Comparison of ENCODE assay signal across 8 mouse cellular contexts in the genomic region with DNA sequence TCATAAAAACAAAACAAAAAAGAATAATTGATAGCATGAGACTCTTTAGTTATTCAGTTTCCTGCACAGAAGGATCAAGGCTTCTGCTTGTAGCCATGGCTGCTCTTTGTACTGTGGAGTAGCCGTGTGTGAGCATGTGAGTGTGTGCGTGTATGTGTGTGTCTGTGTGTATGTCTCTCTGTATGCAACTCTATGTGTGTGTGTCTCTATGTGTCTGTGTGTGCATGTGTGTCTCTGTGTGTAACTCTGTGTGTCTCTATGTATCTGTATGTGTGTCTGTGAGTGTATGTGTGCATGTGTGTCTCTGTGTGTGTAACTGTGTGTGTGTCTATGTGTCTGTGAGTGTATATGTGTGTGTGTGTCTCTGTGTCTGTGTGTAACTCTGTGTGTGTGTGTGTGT. TPM values are rescaled to one million over a fixed set of nuclear protein-coding genes. Genes with fewer than 3 reads are reported as not detected.
DNase-seq lines count a peak whose midpoint lies in the region; ATAC-seq and TF ChIP-seq lines count a peak whose summit lies in the region.
"Had no signal": no experiment of that assay in that cellular context is flagged by ENCODE, and none has a peak within 500 bp of the region (broad histone marks: within the 10 kb centered on the region; RNA-seq: fewer than 3 reads in every experiment).

No protein-coding gene starts in this region.

- no peak overlapping the region for H3K27ac ChIP-seq in lung, embryonic 14.5 days (ENCODE audit: low read depth)
- H3K27ac ChIP-seq in embryonic facial prominence, embryonic 15.5 days (replicated peaks) = no peak overlapping the region
- H3K27ac ChIP-seq in intestine, embryonic 15.5 days = peak overlapping the region; percentile 80
- H3K27ac ChIP-seq in neural tube, embryonic 15.5 days (replicated peaks) = no peak overlapping the region

- H3K4me2 ChIP-seq in lung, embryonic 14.5 days = peak overlapping the region; percentile 80
- H3K4me2 ChIP-seq in embryonic facial prominence, embryonic 15.5 days (replicated peaks) = peak overlapping the region; percentile 60; the same call in 1 of the 2 replicates
- H3K4me2 ChIP-seq in intestine, embryonic 15.5 days (replicated peaks) = peak overlapping the region; percentile 74
- H3K4me2 ChIP-seq in neural tube, embryonic 15.5 days = peak overlapping the region; percentile 77

- DNase-seq in lung, embryonic 14.5 days = no peak
- DNase-seq in lung, postnatal 14 days = no peak
- no peak for DNase-seq in kidney, adult 18-20 months
- DNase-seq in layer of hippocampus, postnatal 36 days = no peak
- DNase-seq: adrenal gland, adult 8-10 months had no signal

- 75% methylated on average over 2 of the region's 2 CpGs for WGBS in lung, embryonic 14.5 days
- 69% methylated on average over 2 of the region's 2 CpGs for WGBS in embryonic facial prominence, embryonic 15.5 days
- WGBS in intestine, embryonic 15.5 days = 70% methylated on average over 2 of the region's 2 CpGs
- WGBS in neural tube, embryonic 15.5 days = 30% methylated on average over 2 of the region's 2 CpGs

- H3K27me3 ChIP-seq in lung, embryonic 14.5 days (ENCODE audit: insufficient read depth, low read length) = no peaks in the 10 kb centered on the region
- no peaks in the 10 kb centered on the region for H3K27me3 ChIP-seq in embryonic facial prominence, embryonic 15.5 days
- H3K27me3 ChIP-seq in intestine, embryonic 15.5 days (replicated peaks) = no peaks in the 10 kb centered on the region
- no peaks in the 10 kb centered on the region for H3K27me3 ChIP-seq in neural tube, embryonic 15.5 days (replicated peaks)

- H3K9me3 ChIP-seq in lung, embryonic 14.5 days (ENCODE audit: low read depth, low read length) = no peaks in the 10 kb centered on the region
- H3K9me3 ChIP-seq in embryonic facial prominence, embryonic 15.5 days (replicated peaks) = no peaks in the 10 kb centered on the region
- no peaks in the 10 kb centered on the region for H3K9me3 ChIP-seq in intestine, embryonic 15.5 days
- no peaks in the 10 kb centered on the region for H3K9me3 ChIP-seq in neural tube, embryonic 15.5 days (replicated peaks)

- H3K36me3 ChIP-seq in lung, embryonic 14.5 days (ENCODE audit: insufficient read depth) = no peaks in the 10 kb centered on the region
- H3K36me3 ChIP-seq in embryonic facial prominence, embryonic 15.5 days = no peaks in the 10 kb centered on the region
- no peaks in the 10 kb centered on the region for H3K36me3 ChIP-seq in intestine, embryonic 15.5 days
- H3K36me3 ChIP-seq in neural tube, embryonic 15.5 days = no peaks in the 10 kb centered on the region

- no peak for ATAC-seq in lung, embryonic 14.5 days (ENCODE audit: insufficient read depth)
- no peak for ATAC-seq in embryonic facial prominence, embryonic 15.5 days (ENCODE audit: insufficient number of reproducible peaks, low FRiP score, low TSS enrichment, low read depth)
- ATAC-seq in intestine, embryonic 15.5 days = no peak
- ATAC-seq in neural tube, embryonic 15.5 days (ENCODE audit: low FRiP score) = no peak

- H3K4me1 ChIP-seq in lung, embryonic 14.5 days (ENCODE audit: insufficient read depth) = peaks cover 18% of the 10 kb centered on the region
- peaks cover 44% of the 10 kb centered on the region for H3K4me1 ChIP-seq in embryonic facial prominence, embryonic 15.5 days
- peaks cover 34% of the 10 kb centered on the region for H3K4me1 ChIP-seq in intestine, embryonic 15.5 days (replicated peaks)
- peaks cover 45% of the 10 kb centered on the region for H3K4me1 ChIP-seq in neural tube, embryonic 15.5 days

- H3K4me3 ChIP-seq in lung, embryonic 14.5 days (ENCODE audit: low read depth, low read length) = peak overlapping the region; percentile 1; the same call in 1 of the 2 replicates
- peak overlapping the region; percentile 16 for H3K4me3 ChIP-seq in embryonic facial prominence, embryonic 15.5 days (replicated peaks)
- peak overlapping the region; percentile 26 for H3K4me3 ChIP-seq in intestine, embryonic 15.5 days (replicated peaks)
- peak overlapping the region; percentile 29 for H3K4me3 ChIP-seq in neural tube, embryonic 15.5 days (replicated peaks)

- no peak for TF ChIP-seq CTCF in lung, embryonic 14.5 days (IDR thresholded peaks at IDR 0.05; ENCODE audit: low read depth)

- no peak overlapping the region for H3K9ac ChIP-seq in lung, embryonic 14.5 days
- H3K9ac ChIP-seq in embryonic facial prominence, embryonic 15.5 days = no peak overlapping the region
- peak overlapping the region; percentile 14; the same call in 1 of the 2 replicates for H3K9ac ChIP-seq in intestine, embryonic 15.5 days
- H3K9ac ChIP-seq in neural tube, embryonic 15.5 days (replicated peaks) = peak overlapping the region; percentile 37

RNA-seq across cellular contexts. Expression of gene Ifngr2, which starts 2.1 kb away (rescaled TPM):
- 47.7 and 52.1 TPM in 2 replicates for polyA plus RNA-seq in lung, embryonic 14.5 days (2014; fragmentation: Nextera tagmentation; extraction: Ambion mirVana)
- polyA plus RNA-seq in embryonic facial prominence, embryonic 15.5 days (2015; fragmentation: Nextera tagmentation; extraction: Ambion mirVana) = 58.8 and 63.2 TPM in 2 replicates
- polyA plus RNA-seq in intestine, embryonic 15.5 days (2015; fragmentation: Nextera tagmentation; extraction: Ambion mirVana) = 76.4 and 90.6 TPM in 2 replicates
- polyA plus RNA-seq in neural tube, embryonic 15.5 days (2015; fragmentation: Nextera tagmentation; extraction: Ambion mirVana) = 106 and 112 TPM in 2 replicates
- 10 to 100 TPM; 52.4 to 57.2 TPM for total RNA-seq in layer of hippocampus, postnatal 36 days (2021)

RNA-seq across cellular contexts. Expression of gene Tmem50b, which starts 48.6 kb away (rescaled TPM):
- 33.1 and 37.2 TPM in 2 replicates for polyA plus RNA-seq in lung, embryonic 14.5 days (2014; fragmentation: Nextera tagmentation; extraction: Ambion mirVana)
- 44.4 and 50.9 TPM in 2 replicates for polyA plus RNA-seq in embryonic facial prominence, embryonic 15.5 days (2015; fragmentation: Nextera tagmentation; extraction: Ambion mirVana)
- 31.7 and 32.2 TPM in 2 replicates for polyA plus RNA-seq in intestine, embryonic 15.5 days (2015; fragmentation: Nextera tagmentation; extraction: Ambion mirVana)
- polyA plus RNA-seq in neural tube, embryonic 15.5 days (2015; fragmentation: Nextera tagmentation; extraction: Ambion mirVana) = 102 and 112 TPM in 2 replicates
- total RNA-seq in layer of hippocampus, postnatal 36 days (2021) = 100 to 1,000 TPM; 115 to 124 TPM

Comparison
In these comparisons a context has a peak if more than half of its experiments do, and no peak if none do; other contexts are left out.
1. H3K9ac ChIP-seq: peak in intestine, embryonic 15.5 days (single experiment) and neural tube, embryonic 15.5 days (single experiment); none in lung, embryonic 14.5 days (single experiment) and embryonic facial prominence, embryonic 15.5 days (single experiment).
2. Peak in every context shown above with its lines, with median percentiles within 50 percentile points of each other: H3K4me2 ChIP-seq and H3K4me3 ChIP-seq.